Mouse (Mus musculus): ENCODE measurements at regions not wholly inside any gene's neighbourhood (a gene's known extent, or its start where the extent isn't known, plus 50 kb on each side); places are given as distances from the start of the nearest gene placed in this dataset.

- TF ChIP-seq POLR2A (IDR thresholded peaks at IDR 0.05; ENCODE audit: low read depth, low read length): no peak
- TF ChIP-seq CTCF (IDR thresholded peaks at IDR 0.05; ENCODE audit: borderline replicate concordance, insufficient read depth, low read length): no peak
Measured at GRCm38 (mm10) chr17:80827896-80828295, 99.6 kb upstream of the Map4k3 start.
